Mouse (Mus musculus): ENCODE data around the gene Evx2. TPM values are rescaled to one million over a fixed set of nuclear protein-coding genes. Genes with fewer than 3 reads are reported as not detected.

Evx2 gene
- polyA plus RNA-seq, 1 experiment from 2014 or later = not detected

GRCm38 (mm10) chr2:74702820-74703219, 43.5 kb upstream of the Evx2 start:
- Histone ChIP-seq H3K36me3 (ENCODE audit: insufficient read depth, low read length) (no peaks in the 10 kb centered on the region), H3K4me1 (ENCODE audit: insufficient read depth, low read length) (peaks cover 33% of the 10 kb centered on the region; the same call in 1 of the 2 replicates), H3K9ac (replicated peaks; ENCODE audit: low read length) (no peak overlapping the region; the same call in 1 of the 2 replicates), H3K4me3 (ENCODE audit: low read length) (peak overlapping the region; percentile 8), H3K9me3 (ENCODE audit: low read length) (no peaks in the 10 kb centered on the region), H3K4me2 (replicated peaks; ENCODE audit: low read depth, low read length) (peak overlapping the region; percentile 72), H3K27me3 (ENCODE audit: insufficient read depth, low read length) (no peaks in the 10 kb centered on the region), H3K27ac (ENCODE audit: low read length) (peak overlapping the region; percentile 41; the same call in 1 of the 2 replicates)
- no peak for ATAC-seq (ENCODE audit: low FRiP score, low TSS enrichment)
- WGBS = 38% methylated on average over 6 of the region's 6 CpGs

GRCm38 (mm10) chr2:74701949-74702819, 42.8 kb upstream of the Evx2 start:
- ATAC-seq (ENCODE audit: low FRiP score, low TSS enrichment) = no peak
- no peaks in the 10 kb centered on the region for H3K9me3 ChIP-seq (ENCODE audit: low read length)
- H3K36me3 ChIP-seq (ENCODE audit: insufficient read depth, low read length) = no peaks in the 10 kb centered on the region
- peaks cover 27% of the 10 kb centered on the region; the same call in 1 of the 2 replicates for H3K4me1 ChIP-seq (ENCODE audit: insufficient read depth, low read length)
- peak overlapping the region; percentile 53; the same call in 1 of the 2 replicates for H3K9ac ChIP-seq (replicated peaks; ENCODE audit: low read length)
- H3K4me2 ChIP-seq (replicated peaks; ENCODE audit: low read depth, low read length) = peak overlapping the region; percentile 72
- H3K4me3 ChIP-seq (ENCODE audit: low read length) = peak overlapping the region; percentile 17
- 14% methylated on average over 17 of the region's 17 CpGs for WGBS
- peak overlapping the region; percentile 80 for H3K27ac ChIP-seq (ENCODE audit: low read length)
- no peaks in the 10 kb centered on the region for H3K27me3 ChIP-seq (ENCODE audit: insufficient read depth, low read length)

GRCm38 (mm10) chr2:74700546-74701112, 41.3 kb upstream of the Evx2 start:
- Histone ChIP-seq H3K9ac (replicated peaks; ENCODE audit: low read length) (peak overlapping the region; percentile 99), H3K9me3 (ENCODE audit: low read length) (no peaks in the 10 kb centered on the region), H3K27ac (ENCODE audit: low read length) (peak overlapping the region; percentile 99), H3K4me1 (ENCODE audit: insufficient read depth, low read length) (peaks cover 43% of the 10 kb centered on the region), H3K4me3 (ENCODE audit: low read length) (peak overlapping the region; percentile 82), H3K27me3 (ENCODE audit: insufficient read depth, low read length) (no peaks in the 10 kb centered on the region), H3K4me2 (replicated peaks; ENCODE audit: low read depth, low read length) (peak overlapping the region; percentile 80), H3K36me3 (ENCODE audit: insufficient read depth, low read length) (no peaks in the 10 kb centered on the region)
- ATAC-seq (ENCODE audit: low FRiP score, low TSS enrichment) = 0 out of 2 replicates have a peak, but pooled peaks have one; percentile 5
- WGBS = 9% methylated on average over 22 of the region's 22 CpGs

GRCm38 (mm10) chr2:74699664-74700545, 40.5 kb upstream of the Evx2 start:
- Histone ChIP-seq H3K4me2 (replicated peaks; ENCODE audit: low read depth, low read length) (peak overlapping the region; percentile 80), H3K9ac (replicated peaks; ENCODE audit: low read length) (peak overlapping the region; percentile 99)

GRCm38 (mm10) chr2:74699053-74699430, 39.7 kb upstream of the Evx2 start:
- Histone ChIP-seq H3K36me3 (ENCODE audit: insufficient read depth, low read length) (no peaks in the 10 kb centered on the region), H3K4me2 (replicated peaks; ENCODE audit: low read depth, low read length) (peak overlapping the region; percentile 80), H3K27me3 (ENCODE audit: insufficient read depth, low read length) (no peaks in the 10 kb centered on the region), H3K4me1 (ENCODE audit: insufficient read depth, low read length) (peaks cover 50% of the 10 kb centered on the region), H3K9me3 (ENCODE audit: low read length) (no peaks in the 10 kb centered on the region), H3K4me3 (ENCODE audit: low read length) (peak overlapping the region; percentile 82), H3K27ac (ENCODE audit: low read length) (peak overlapping the region; percentile 99), H3K9ac (replicated peaks; ENCODE audit: low read length) (peak overlapping the region; percentile 99)
- 2% methylated on average over 17 of the region's 17 CpGs for WGBS
- ATAC-seq (ENCODE audit: low FRiP score, low TSS enrichment) = no peak

More at GRCm38 (mm10) chr2:74699664-74700545, 40.5 kb upstream of the Evx2 start:
- no peaks in the 10 kb centered on the region for H3K9me3 ChIP-seq (ENCODE audit: low read length)
- no peaks in the 10 kb centered on the region for H3K27me3 ChIP-seq (ENCODE audit: insufficient read depth, low read length)
- peak overlapping the region; percentile 99 for H3K27ac ChIP-seq (ENCODE audit: low read length)
- peaks cover 49% of the 10 kb centered on the region for H3K4me1 ChIP-seq (ENCODE audit: insufficient read depth, low read length)
- 11% methylated on average over 23 of the region's 23 CpGs for WGBS
- ATAC-seq (ENCODE audit: low FRiP score, low TSS enrichment) = no peak
- no peaks in the 10 kb centered on the region for H3K36me3 ChIP-seq (ENCODE audit: insufficient read depth, low read length)
- peak overlapping the region; percentile 82 for H3K4me3 ChIP-seq (ENCODE audit: low read length)

- Histone ChIP-seq H3K9me3 (ENCODE audit: low read length) (no peaks in the 10 kb centered on the region), H3K36me3 (ENCODE audit: insufficient read depth, low read length) (no peaks in the 10 kb centered on the region), H3K27ac (ENCODE audit: low read length) (peak overlapping the region; percentile 99), H3K4me3 (ENCODE audit: low read length) (peak overlapping the region; percentile 82), H3K9ac (replicated peaks; ENCODE audit: low read length) (peak overlapping the region; percentile 99), H3K4me2 (replicated peaks; ENCODE audit: low read depth, low read length) (peak overlapping the region; percentile 80), H3K4me1 (ENCODE audit: insufficient read depth, low read length) (peaks cover 47% of the 10 kb centered on the region), H3K27me3 (ENCODE audit: insufficient read depth, low read length) (no peaks in the 10 kb centered on the region)
- WGBS = under 1% methylated on average over 63 of the region's 86 CpGs
- ATAC-seq (ENCODE audit: low FRiP score, low TSS enrichment) = peak; percentile 18
Measured at GRCm38 (mm10) chr2:74698201-74699052, 39.1 kb upstream of the Evx2 start.

- H3K27me3 ChIP-seq (ENCODE audit: insufficient read depth, low read length) = no peaks in the 10 kb centered on the region
Measured at GRCm38 (mm10) chr2:74697567-74698121, 38.3 kb upstream of the Evx2 start, which contains the start of gene Hoxd9. TSS of gene Hoxd9 (plus strand) at chr2:74697727.

GRCm38 (mm10) chr2:74696442-74697335, 37.3 kb upstream of the Evx2 start:
- Histone ChIP-seq H3K27ac (ENCODE audit: low read length) (peak overlapping the region; percentile 99), H3K4me2 (replicated peaks; ENCODE audit: low read depth, low read length) (peak overlapping the region; percentile 80), H3K9me3 (ENCODE audit: low read length) (no peaks in the 10 kb centered on the region), H3K9ac (replicated peaks; ENCODE audit: low read length) (peak overlapping the region; percentile 99), H3K36me3 (ENCODE audit: insufficient read depth, low read length) (no peaks in the 10 kb centered on the region; the same call in 1 of the 2 replicates), H3K4me1 (ENCODE audit: insufficient read depth, low read length) (peaks cover 51% of the 10 kb centered on the region), H3K4me3 (ENCODE audit: low read length) (peak overlapping the region; percentile 82), H3K27me3 (ENCODE audit: insufficient read depth, low read length) (no peaks in the 10 kb centered on the region)
- WGBS = 10% methylated on average over 34 of the region's 34 CpGs
- ATAC-seq (ENCODE audit: low FRiP score, low TSS enrichment) = peak; percentile 41

More at GRCm38 (mm10) chr2:74697567-74698121, 38.3 kb upstream of the Evx2 start, which contains the start of gene Hoxd9:
- Histone ChIP-seq H3K27ac (ENCODE audit: low read length) (peak within 1 kb of the TSS; percentile 99), H3K36me3 (ENCODE audit: insufficient read depth, low read length) (no peaks in the 10 kb centered on the region; the same call in 1 of the 2 replicates), H3K4me1 (ENCODE audit: insufficient read depth, low read length) (peaks cover 47% of the 10 kb centered on the region), H3K9me3 (ENCODE audit: low read length) (no peaks in the 10 kb centered on the region), H3K4me2 (replicated peaks; ENCODE audit: low read depth, low read length) (peak within 1 kb of the TSS; percentile 80), H3K9ac (replicated peaks; ENCODE audit: low read length) (peak within 1 kb of the TSS; percentile 99), H3K4me3 (ENCODE audit: low read length) (peak within 1 kb of the TSS; percentile 82)
- peak; percentile 64 for ATAC-seq (ENCODE audit: low FRiP score, low TSS enrichment)
- under 1% methylated on average over 43 of the region's 43 CpGs for WGBS
